Mouse (Mus musculus) CH12.LX (cell line): ENCODE data around the gene Ccdc188. TPM values are rescaled to one million over a fixed set of nuclear protein-coding genes. Genes with fewer than 3 reads are reported as not detected.

Experiments used
- DNase-seq: peaks from one replicate; pipeline ENCODE4 v3.0.0-alpha.2; 2013; ENCODE audit errors: extremely low read depth
- H3K27ac ChIP-seq: 2 replicates; pipeline ENCODE4 v1.5.1; 2012; ENCODE audit warnings: low read depth, mild to moderate bottlenecking, control low read depth, moderate library complexity; ENCODE audit not compliant: insufficient read depth
- H3K27me3 ChIP-seq: replicated peaks from 2 replicates; pipeline ENCODE3; 2012; ENCODE audit warnings: inconsistent platforms
- H3K36me3 ChIP-seq, 2 experiments: replicated peaks in 1 of 2; 2 replicates each; pipeline versions ENCODE3 to v1.6.1; 2012; ENCODE audit warnings: inconsistent platforms in 1 of 2, low read length in 1 of 2, mild to moderate bottlenecking in 1 of 2, mixed read lengths in 1 of 2, moderate library complexity in 1 of 2; ENCODE audit not compliant: control insufficient read depth in 1 of 2, insufficient read depth in 1 of 2
- H3K4me1 ChIP-seq, 2 experiments: 2 replicates each; pipeline ENCODE4 v1.6.1; 2012; ENCODE audit warnings: inconsistent platforms in 1 of 2, moderate library complexity in 1 of 2; ENCODE audit not compliant: insufficient read depth in 2 of 2, control insufficient read depth in 1 of 2
- H3K4me2 ChIP-seq: 2 replicates; pipeline ENCODE4 v1.6.1; 2012; ENCODE audit warnings: low read depth, mild to moderate bottlenecking, control low read depth; ENCODE audit not compliant: poor library complexity, insufficient read depth, severe bottlenecking
- H3K4me3 ChIP-seq, 3 experiments: fragments of 150-350 bp in 1 of 3; sonication (generic) in 1 of 3; replicated peaks in 1 of 3; 2 replicates each; pipeline versions ENCODE3 to v1.5.1; 2011 to 2012; ENCODE audit warnings: low read depth in 2 of 3, low read length in 2 of 3, mild to moderate bottlenecking in 2 of 3, moderate library complexity in 2 of 3, control low read depth in 1 of 3, improper control_type of control experiment in 1 of 3, inconsistent platforms in 1 of 3, mixed read lengths in 1 of 3; ENCODE audit not compliant: poor library complexity in 1 of 3
- H3K79me2 ChIP-seq: replicated peaks from 2 replicates; pipeline ENCODE4 v1.6.1; 2012; ENCODE audit warnings: mild to moderate bottlenecking, moderate library complexity; ENCODE audit not compliant: control insufficient read depth, poor library complexity, insufficient read depth, severe bottlenecking; ENCODE audit errors: extremely low read depth
- H3K9ac ChIP-seq: 2 replicates; pipeline ENCODE4 v1.6.1; 2012; ENCODE audit warnings: low read depth, mild to moderate bottlenecking, control low read depth, moderate library complexity; ENCODE audit not compliant: insufficient read depth
- H3K9me3 ChIP-seq: replicated peaks from 2 replicates; pipeline ENCODE3; 2012; ENCODE audit warnings: low read length, inconsistent platforms, mixed read lengths
- CHD1 ChIP-seq: IDR thresholded peaks from 2 replicates; pipeline ENCODE4 v1.6.1; 2012; ENCODE audit warnings: low read depth, low read length, improper control_type of control experiment, inconsistent platforms
- CHD2 ChIP-seq: IDR thresholded peaks from 2 replicates; pipeline ENCODE4 v1.6.1; 2011; ENCODE audit warnings: low read length, improper control_type of control experiment
- E2F4 ChIP-seq: IDR thresholded peaks from 2 replicates; pipeline ENCODE4 v1.6.1; 2011; ENCODE audit warnings: low read depth, low read length, improper control_type of control experiment; ENCODE audit not compliant: insufficient replicate concordance
- EP300 ChIP-seq: IDR thresholded peaks from 2 replicates; pipeline ENCODE4 v1.6.1; 2011; ENCODE audit warnings: low read length, improper control_type of control experiment
- GABPA ChIP-seq: IDR thresholded peaks from 2 replicates; pipeline ENCODE4 v1.6.1; 2012; ENCODE audit warnings: low read depth, low read length, improper control_type of control experiment, inconsistent platforms; ENCODE audit not compliant: insufficient replicate concordance
- HCFC1 ChIP-seq: IDR thresholded peaks from 2 replicates; pipeline ENCODE4 v1.6.1; 2012; ENCODE audit warnings: low read depth, mild to moderate bottlenecking, inconsistent platforms, low read length, improper control_type of control experiment
- JUND ChIP-seq: conservative IDR thresholded peaks from 2 replicates; pipeline ENCODE4 v1.6.1; 2011; ENCODE audit warnings: low read depth, low read length, improper control_type of control experiment
- MAFK ChIP-seq: IDR thresholded peaks from 2 replicates; pipeline ENCODE4 v1.6.1; 2011; ENCODE audit warnings: low read length, improper control_type of control experiment; ENCODE audit not compliant: insufficient replicate concordance
- MAZ ChIP-seq: IDR thresholded peaks from 2 replicates; pipeline ENCODE4 v1.6.1; 2012; ENCODE audit warnings: low read depth, mild to moderate bottlenecking, inconsistent platforms, low read length, improper control_type of control experiment, moderate library complexity
- MEF2A ChIP-seq: IDR thresholded peaks from 2 replicates; pipeline ENCODE4 v1.6.1; 2014; ENCODE audit warnings: low read depth, mild to moderate bottlenecking, inconsistent platforms, low read length, improper control_type of control experiment, borderline replicate concordance
- NELFE ChIP-seq: IDR thresholded peaks from 2 replicates; pipeline ENCODE4 v1.6.1; 2011; ENCODE audit warnings: low read depth, low read length, improper control_type of control experiment
- PAX5 ChIP-seq: IDR thresholded peaks from 2 replicates; pipeline ENCODE4 v1.6.1; 2012; ENCODE audit warnings: low read length, inconsistent platforms, mixed read lengths
- POLR2A ChIP-seq: IDR thresholded peaks from 2 replicates; pipeline ENCODE4 v1.6.1; 2011; ENCODE audit warnings: low read depth, mild to moderate bottlenecking, improper control_type of control experiment, low read length
- POLR2AphosphoS2 ChIP-seq: IDR thresholded peaks from 2 replicates; pipeline ENCODE4 v1.6.1; 2011; ENCODE audit warnings: low read depth, low read length, improper control_type of control experiment
- TCF12 ChIP-seq: IDR thresholded peaks from 2 replicates; pipeline ENCODE4 v1.6.1; 2014; ENCODE audit warnings: low read depth, mild to moderate bottlenecking, inconsistent platforms, low read length, improper control_type of control experiment
- UBTF ChIP-seq: IDR thresholded peaks from 2 replicates; pipeline ENCODE4 v1.6.1; 2012; ENCODE audit warnings: low read depth, mild to moderate bottlenecking, inconsistent platforms, low read length, improper control_type of control experiment, moderate library complexity
- USF2 ChIP-seq: conservative IDR thresholded peaks from 2 replicates; pipeline ENCODE4 v1.6.1; 2011; ENCODE audit warnings: low read depth, low read length, improper control_type of control experiment
- ZC3H11A ChIP-seq: IDR thresholded peaks from 2 replicates; pipeline ENCODE4 v1.6.1; 2012; ENCODE audit warnings: low read depth, mild to moderate bottlenecking, inconsistent platforms, low read length, improper control_type of control experiment
- ZMIZ1 ChIP-seq: IDR thresholded peaks from 2 replicates; pipeline ENCODE4 v1.6.1; 2012; ENCODE audit warnings: low read depth, mild to moderate bottlenecking, inconsistent platforms, low read length, improper control_type of control experiment
- ZNF384 ChIP-seq: IDR thresholded peaks from 2 replicates; pipeline ENCODE4 v1.6.1; 2012; ENCODE audit warnings: low read depth, low read length, improper control_type of control experiment, inconsistent platforms
- dilution Hi-C: fragments of 300-500 bp; cut with MboI; formaldehyde crosslinking; loops from 2 replicates; pipeline ENCODE4 v1.14.3; 2020; ENCODE audit warnings: low sequenced_read_pairs; ENCODE audit not compliant: extremely low pct_unique_long_range_greater_than_20kb, extremely low pct_ligation_motif_present
- in situ Hi-C: fragments of 300-500 bp; cut with MboI; formaldehyde crosslinking; loops from 3 replicates; pipeline ENCODE4 v1.14.3; 2019; ENCODE audit warnings: low sequenced_read_pairs, low pct_ligation_motif_present, low pct_unique_long_range_greater_than_20kb, mixed read lengths
- polyA plus RNA-seq: library from polyadenylated mRNA; unstranded; fragments of >175 nt; gene quantifications from 2 replicates; pipeline ENCODE4 v1.2.1, GENCODE M21; 2012; ENCODE audit warnings: low read depth; ENCODE audit not compliant: insufficient read length
- total RNA-seq, 2 experiments: library from RNA; depleted of rRNA; stranded (reverse); fragments of 300-350 nt in 1 of 2; fragments of >200 nt in 1 of 2; gene quantifications; 2 replicates each; pipeline ENCODE4 v1.2.3; 2012 to 2014

The Ccdc188 gene
- total and polyA plus RNA-seq, 3 experiments = 0.30 TPM; not detected in 2

DNA sequence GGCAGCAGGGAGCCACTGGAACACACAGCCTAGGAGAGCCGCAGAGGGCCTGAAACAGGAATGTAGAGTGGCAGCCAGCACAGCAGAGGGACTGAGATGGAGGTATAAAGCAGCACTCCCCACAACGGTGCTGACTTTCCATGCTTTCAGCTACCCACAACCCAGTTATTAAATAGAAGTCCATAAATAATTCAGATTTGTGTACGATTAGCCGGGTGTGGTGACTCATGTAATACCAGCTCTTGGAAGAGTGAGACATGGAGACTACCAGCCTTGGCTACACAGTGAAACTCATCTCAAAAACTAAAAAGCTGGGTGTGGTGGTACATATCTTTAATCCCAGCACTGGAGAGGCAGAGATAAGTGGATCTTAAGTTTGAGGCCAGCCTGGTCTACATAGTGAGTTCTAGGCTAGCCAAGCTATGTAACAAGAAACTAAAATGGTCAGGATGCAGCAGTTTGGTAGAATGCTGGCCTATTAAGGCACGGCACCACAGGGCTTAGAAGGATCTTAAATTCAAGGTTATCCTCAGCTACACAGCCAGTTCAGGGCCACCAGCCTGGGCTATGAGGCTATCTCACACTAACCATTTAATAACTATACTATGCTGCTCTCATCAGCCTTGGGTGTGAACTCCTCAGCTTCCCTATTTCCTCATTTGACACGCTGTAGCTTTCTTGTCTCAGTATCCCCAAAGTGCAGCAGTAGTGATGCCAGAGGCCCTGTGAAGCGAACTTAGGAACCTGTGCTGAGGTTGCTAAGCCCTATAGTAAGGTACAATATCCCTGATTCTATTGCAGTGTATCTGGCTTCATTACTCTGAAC lies 19.2 kb downstream of the Ccdc188 start:
- no peaks in the 10 kb centered on the region for H3K9me3 ChIP-seq
- peaks cover 36 to 54% of the 10 kb centered on the region in 2 experiments for H3K36me3 ChIP-seq
- no peak overlapping the region for H3K27ac ChIP-seq
- no peaks in the 10 kb centered on the region for H3K27me3 ChIP-seq
- no peak overlapping the region for H3K9ac ChIP-seq
- DNase-seq = no peak
- in situ Hi-C loops (no loop called here), dilution Hi-C loops (no loop called here)
- no peak overlapping the region for H3K4me3 ChIP-seq
- H3K4me1 ChIP-seq = peaks cover 6 to 39% of the 10 kb centered on the region in 2 experiments; a peak in 3 of 4 replicates
- H3K79me2 ChIP-seq = no peaks in the 10 kb centered on the region; the same call in 1 of the 2 replicates
- TF ChIP-seq POLR2AphosphoS2 = peak; percentile 72; the same call in 1 of the 2 replicates
- TF ChIP-seq CHD2 = peak; percentile 5; the same call in 1 of the 2 replicates
- TF ChIP-seq NELFE = no peak
- TF ChIP-seq CHD1 = no peak
- TF ChIP-seq, all 38 proteins: peak for 2
- H3K4me2 ChIP-seq = no peak overlapping the region

DNA sequence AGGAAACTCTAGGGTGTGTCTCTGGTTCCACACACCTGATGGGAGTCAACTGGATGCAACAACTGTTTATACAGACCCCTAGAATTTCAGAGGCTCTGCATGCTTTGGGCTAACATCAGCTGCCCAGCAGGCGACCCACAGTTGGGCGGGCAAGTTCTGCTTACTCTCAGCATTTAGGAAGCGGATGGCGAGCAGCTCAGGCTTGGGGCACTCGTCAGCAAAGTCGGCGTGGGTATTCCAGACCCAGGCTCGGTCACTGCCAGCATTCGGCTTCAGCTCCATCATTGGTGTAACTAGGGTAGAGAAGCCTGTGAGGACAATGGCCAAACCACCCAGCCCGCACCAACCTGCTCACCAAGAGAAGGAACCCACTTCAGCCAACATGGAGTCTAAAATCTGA lies 23.9 kb downstream of the Ccdc188 start:
- no peak for DNase-seq
- in situ Hi-C loops = no loop called here

DNA sequence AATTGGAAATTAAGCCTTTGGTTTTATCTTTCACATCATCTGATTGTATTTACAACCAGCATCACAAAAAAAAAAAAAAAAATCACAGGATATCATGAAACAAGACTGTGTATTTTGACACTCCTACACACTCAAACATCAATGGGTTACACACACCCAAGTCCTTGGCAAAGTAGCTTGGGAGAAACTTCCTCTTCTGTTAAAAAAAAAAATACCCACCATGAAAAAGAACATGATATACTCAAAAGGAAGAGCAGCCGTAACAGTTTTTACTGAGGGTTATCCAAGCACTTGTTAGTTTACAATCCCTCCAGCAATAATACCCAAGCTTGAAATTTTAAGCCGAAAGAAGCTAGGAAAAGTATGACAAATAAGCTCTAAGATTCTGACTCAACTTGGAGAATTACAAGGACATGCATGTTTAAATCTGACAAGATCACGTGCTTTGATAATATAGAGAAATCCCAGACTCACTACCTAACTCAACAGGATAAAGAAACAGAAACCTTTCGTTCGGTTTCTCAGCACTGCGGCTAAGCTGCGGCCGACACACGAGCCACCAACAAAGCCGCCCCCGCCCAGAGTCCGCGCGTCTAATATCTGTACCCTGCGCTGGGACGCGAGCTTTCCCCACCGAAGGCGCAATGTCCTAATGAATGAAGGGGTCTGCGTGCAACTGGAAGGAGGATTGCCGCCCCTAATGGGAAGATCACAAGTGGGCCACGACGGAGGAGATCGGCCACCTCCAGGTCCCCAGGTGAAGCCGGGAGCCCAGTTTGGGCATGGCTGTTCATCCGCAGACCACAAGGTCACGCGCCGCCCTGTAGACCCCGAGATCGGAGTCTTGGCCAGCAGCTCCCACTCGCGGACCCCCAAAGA lies 30.1 kb downstream of the Ccdc188 start:
- Histone ChIP-seq H3K4me2 (peak overlapping the region; percentile 97), H3K27me3 (no peaks in the 10 kb centered on the region), H3K79me2 (peaks cover 78% of the 10 kb centered on the region), H3K9me3 (no peaks in the 10 kb centered on the region), H3K4me3 (peak overlapping the region; percentile 78 to 93 (median 82)), H3K27ac (peak overlapping the region; percentile 21; the same call in 1 of the 2 replicates), H3K4me1 (peaks cover 16 to 61% of the 10 kb centered on the region in 2 experiments), H3K36me3 (peaks cover 61 to 77% of the 10 kb centered on the region in 2 experiments), H3K9ac (peak overlapping the region; percentile 83)
- no peak for DNase-seq
- in situ Hi-C loops = no loop called here
- dilution Hi-C loops = no loop called here
- TF ChIP-seq EP300 (no peak), POLR2AphosphoS2 (no peak), E2F4 (0 out of 2 replicates have a peak, but pooled peaks have one; percentile 29), HCFC1 (no peak), CHD2 (no peak), POLR2A (no peak), UBTF (no peak), NELFE (no peak), MAFK (no peak), TCF12 (no peak), ZNF384 (peak; percentile 65; the same call in 1 of the 2 replicates), MAZ (no peak), CHD1 (no peak; the same call in 1 of the 2 replicates), JUND (no peak), PAX5 (no peak), ZMIZ1 (no peak), GABPA (no peak), ZC3H11A (no peak), MEF2A (no peak), USF2 (peak; percentile 44; the same call in 1 of the 2 replicates)

More for the DNA sequence above, 23.9 kb downstream of the Ccdc188 start:
- dilution Hi-C loops = no loop called here
- Histone ChIP-seq H3K9ac (no peak overlapping the region), H3K27ac (no peak overlapping the region), H3K79me2 (peaks cover 37% of the 10 kb centered on the region), H3K4me2 (no peak overlapping the region), H3K4me1 (peaks cover 6 to 39% of the 10 kb centered on the region in 2 experiments), H3K4me3 (no peak overlapping the region), H3K36me3 (peaks cover 81 to 96% of the 10 kb centered on the region in 2 experiments), H3K27me3 (no peaks in the 10 kb centered on the region), H3K9me3 (no peaks in the 10 kb centered on the region)
- TF ChIP-seq JUND = no peak
- peak; percentile 30; the same call in 1 of the 2 replicates for TF ChIP-seq POLR2A
